18 mouse cellular contexts compared by ENCODE assay signal in the genomic region with DNA sequence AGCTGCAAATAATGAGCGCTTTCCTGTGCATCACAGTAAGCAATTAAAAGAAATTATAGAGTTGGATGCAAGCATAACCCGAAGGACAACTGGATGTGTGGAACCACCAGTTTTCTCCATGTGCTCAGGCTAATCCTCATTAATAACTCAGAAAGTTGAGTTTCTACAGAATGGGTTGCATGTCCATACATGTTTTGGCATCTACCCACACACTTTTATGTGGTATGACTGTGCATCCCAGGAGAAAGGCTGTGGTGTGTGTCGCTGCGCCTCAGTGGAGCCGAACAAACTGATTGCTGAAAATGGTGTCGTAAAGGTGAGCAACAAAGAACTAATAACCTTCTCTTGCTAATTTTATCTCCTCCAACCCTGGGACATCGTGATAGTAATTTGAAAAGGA. TPM values are rescaled to one million over a fixed set of nuclear protein-coding genes. Genes with fewer than 3 reads are reported as not detected.
"Had no signal": no experiment of that assay in that cellular context is flagged by ENCODE, and none has a peak within 500 bp of the region (broad histone marks: within the 10 kb centered on the region; RNA-seq: fewer than 3 reads in every experiment).

No protein-coding gene starts in this region.

- H3K36me3 ChIP-seq: neural tube, embryonic 13.5 days; neural tube, embryonic 15.5 days; stomach, embryonic 15.5 days had no signal

- H3K4me1 ChIP-seq: neural tube, embryonic 13.5 days; neural tube, embryonic 15.5 days; stomach, embryonic 15.5 days had no signal

- DNase-seq: retina, postnatal 1 day; right cerebral cortex, adult 18-20 months; right cerebral cortex, postnatal 14 days; right cerebral cortex, postnatal 25 days; right cerebral cortex, postnatal 4 days; spleen, adult 18-20 months; thymus, adult 18-20 months; thymus, adult 2 months; thymus, postnatal 14 days; thymus, postnatal 25 days; thymus, postnatal 36 days; thymus, postnatal 4 days had no signal

- H3K27me3 ChIP-seq: neural tube, embryonic 13.5 days; neural tube, embryonic 15.5 days; stomach, embryonic 15.5 days had no signal

- H3K27ac ChIP-seq: neural tube, embryonic 13.5 days; neural tube, embryonic 15.5 days; stomach, embryonic 15.5 days; stomach, postnatal 0 days had no signal

- H3K4me2 ChIP-seq: neural tube, embryonic 13.5 days; neural tube, embryonic 15.5 days; stomach, embryonic 15.5 days had no signal

- H3K9ac ChIP-seq: neural tube, embryonic 13.5 days; neural tube, embryonic 15.5 days; stomach, embryonic 15.5 days had no signal

- H3K4me3 ChIP-seq: neural tube, embryonic 13.5 days; neural tube, embryonic 15.5 days; stomach, embryonic 15.5 days had no signal

- H3K9me3 ChIP-seq: neural tube, embryonic 13.5 days; neural tube, embryonic 15.5 days; stomach, embryonic 15.5 days had no signal

RNA-seq across cellular contexts. Expression of a gene that starts 34.8 kb away (rescaled TPM):
- total RNA-seq: neutrophil, adult 5-6 weeks had no signal
- polyA plus RNA-seq: small intestine, adult 2 months had no signal
